Mouse (Mus musculus) bone marrow, adult 2 months (tissue): ENCODE measurements around the gene Sde2.

Experiments used
- CTCF ChIP-seq: fragments of 200-500 bp; IDR thresholded peaks from 2 replicates; pipeline ENCODE4 v1.5.1; 2011; ENCODE audit warnings: low read length, control low read depth; ENCODE audit not compliant: control insufficient read depth, insufficient read depth
- POLR2A ChIP-seq: fragments of 200-500 bp; IDR thresholded peaks from 2 replicates; pipeline ENCODE4 v1.6.1; 2011; ENCODE audit warnings: low read depth, mild to moderate bottlenecking, control low read depth, low read length, borderline replicate concordance; ENCODE audit not compliant: control insufficient read depth

- TF ChIP-seq CTCF (no peak), POLR2A (no peak)
These were observed 54.9 kb downstream of the Sde2 start for GRCm38 (mm10) chr1:180905876-180906275.
